Comparison of ENCODE assay signal across 15 mouse cellular contexts in the genomic region with DNA sequence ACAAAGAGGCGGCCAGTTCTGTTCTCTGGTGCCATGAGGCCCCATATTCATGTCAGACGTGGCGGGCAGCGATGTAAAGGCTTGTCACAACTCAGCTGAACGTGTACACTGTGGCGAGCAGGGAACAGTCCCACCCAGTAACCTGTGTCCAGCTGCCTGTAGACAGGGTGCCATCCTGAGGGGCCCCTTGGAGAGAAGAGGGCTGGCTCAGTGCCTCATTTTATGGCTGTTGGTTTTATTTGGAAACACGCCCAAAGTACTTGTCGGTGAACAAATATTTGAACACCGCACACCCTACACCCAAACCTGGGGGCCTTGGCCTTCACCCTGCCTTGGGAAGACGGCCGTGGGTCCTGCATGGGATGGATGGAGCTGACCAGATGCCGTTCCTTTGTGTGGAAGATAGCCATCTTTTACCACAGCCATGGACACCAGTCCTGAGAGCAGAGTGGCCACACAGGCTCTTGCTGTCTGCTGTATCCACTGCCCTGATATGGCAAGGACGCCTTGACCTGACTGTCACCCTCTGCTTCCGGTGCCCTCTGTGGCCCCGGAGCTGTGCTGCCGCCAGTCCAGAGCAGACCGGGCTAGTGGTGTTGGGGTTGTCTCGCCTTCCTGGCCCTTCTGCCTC. TPM values are rescaled to one million over a fixed set of nuclear protein-coding genes. Genes with fewer than 3 reads are reported as not detected.
DNase-seq lines count a peak whose midpoint lies in the region; ATAC-seq and TF ChIP-seq lines count a peak whose summit lies in the region.
"Had no signal": no experiment of that assay in that cellular context is flagged by ENCODE, and none has a peak within 500 bp of the region (broad histone marks: within the 10 kb centered on the region; RNA-seq: fewer than 3 reads in every experiment).

No protein-coding gene starts in this region.

- H3K9me3 ChIP-seq in liver, embryonic 12.5 days (replicated peaks), result no peaks in the 10 kb centered on the region
- H3K9me3 ChIP-seq in liver, embryonic 11.5 days (ENCODE audit: control insufficient read depth, low read length), result no peaks in the 10 kb centered on the region
- no peaks in the 10 kb centered on the region for H3K9me3 ChIP-seq in liver, embryonic 16.5 days (replicated peaks; ENCODE audit: control insufficient read depth, low read length)
- H3K9me3 ChIP-seq in neural tube, embryonic 14.5 days (ENCODE audit: control insufficient read depth, low read length), result no peaks in the 10 kb centered on the region
- H3K9me3 ChIP-seq in forebrain, postnatal 0 days (ENCODE audit: low read length), result no peaks in the 10 kb centered on the region
- H3K9me3 ChIP-seq: forebrain, embryonic 12.5 days; limb, embryonic 15.5 days had no signal

- no peak for TF ChIP-seq CTCF in gastrocnemius, adult 2 months (IDR thresholded peaks at IDR 0.05)
- TF ChIP-seq CTCF in forebrain, postnatal 0 days (IDR thresholded peaks at IDR 0.05; ENCODE audit: low read depth), result no peak

- peaks cover 75% of the 10 kb centered on the region for H3K4me1 ChIP-seq in liver, embryonic 12.5 days
- peaks cover 34% of the 10 kb centered on the region for H3K4me1 ChIP-seq in liver, embryonic 11.5 days (replicated peaks; ENCODE audit: control insufficient read depth, insufficient read depth, low read length)
- H3K4me1 ChIP-seq in liver, embryonic 16.5 days (ENCODE audit: control insufficient read depth, low read depth, low read length), result peaks cover 38% of the 10 kb centered on the region
- peaks cover 20% of the 10 kb centered on the region for H3K4me1 ChIP-seq in neural tube, embryonic 14.5 days (ENCODE audit: control insufficient read depth, insufficient read depth, low read length)
- H3K4me1 ChIP-seq in forebrain, postnatal 0 days (ENCODE audit: insufficient read depth), result no peaks in the 10 kb centered on the region

- no peak overlapping the region for H3K9ac ChIP-seq in liver, embryonic 12.5 days
- H3K9ac ChIP-seq in liver, embryonic 11.5 days (ENCODE audit: low read depth, low read length), result no peak overlapping the region
- H3K9ac ChIP-seq in liver, embryonic 16.5 days (ENCODE audit: low read depth, low read length), result no peak overlapping the region
- H3K9ac ChIP-seq in neural tube, embryonic 14.5 days (replicated peaks; ENCODE audit: low read depth, low read length), result no peak overlapping the region
- no peak overlapping the region for H3K9ac ChIP-seq in forebrain, postnatal 0 days
- H3K9ac ChIP-seq: forebrain, embryonic 12.5 days; limb, embryonic 15.5 days had no signal

- intact Hi-C loops in gastrocnemius, adult 2 months (cut with DNase I), result no loop called here

- peak overlapping the region; percentile 88 for H3K27ac ChIP-seq in gastrocnemius, adult 2 months
- 0 out of 2 replicates have a peak overlapping the region, but pooled peaks have one; percentile 1 for H3K27ac ChIP-seq in liver, embryonic 12.5 days
- no peak overlapping the region for H3K27ac ChIP-seq in liver, embryonic 11.5 days (ENCODE audit: low read depth, low read length)
- no peak overlapping the region for H3K27ac ChIP-seq in liver, embryonic 16.5 days (ENCODE audit: low read length)
- 0 out of 2 replicates have a peak overlapping the region, but pooled peaks have one; percentile 28 for H3K27ac ChIP-seq in neural tube, embryonic 14.5 days (ENCODE audit: low read depth, low read length)
- no peak overlapping the region for H3K27ac ChIP-seq in forebrain, postnatal 0 days (ENCODE audit: low read depth, low read length)
- H3K27ac ChIP-seq: forebrain, embryonic 12.5 days; limb, embryonic 15.5 days had no signal

- 0 out of 2 replicates have a peak overlapping the region, but pooled peaks have one; percentile 2 for H3K4me3 ChIP-seq in gastrocnemius, adult 2 months
- H3K4me3 ChIP-seq in liver, embryonic 12.5 days, result no peak overlapping the region
- no peak overlapping the region for H3K4me3 ChIP-seq in liver, embryonic 11.5 days (ENCODE audit: low read depth, low read length)
- no peak overlapping the region for H3K4me3 ChIP-seq in liver, embryonic 16.5 days (ENCODE audit: low read depth, low read length)
- no peak overlapping the region for H3K4me3 ChIP-seq in neural tube, embryonic 14.5 days (ENCODE audit: low read depth, low read length)
- H3K4me3 ChIP-seq in forebrain, postnatal 0 days (ENCODE audit: low read depth, low read length), result no peak overlapping the region
- H3K4me3 ChIP-seq: forebrain, embryonic 12.5 days; limb, embryonic 15.5 days had no signal

- 74% methylated on average over 18 of the region's 18 CpGs for WGBS in liver, embryonic 12.5 days (ENCODE audit: insufficient replicate concordance)
- WGBS in liver, embryonic 11.5 days, result 84% methylated on average over 18 of the region's 18 CpGs
- WGBS in liver, embryonic 16.5 days (ENCODE audit: insufficient replicate concordance), result 77% methylated on average over 18 of the region's 18 CpGs
- 83% methylated on average over 18 of the region's 18 CpGs for WGBS in neural tube, embryonic 14.5 days
- WGBS in forebrain, postnatal 0 days, result 81% methylated on average over 18 of the region's 18 CpGs

- no peak for DNase-seq in gastrocnemius, adult 2 months
- DNase-seq in gastrocnemius, postnatal 25 days, result no peak
- no peak for DNase-seq in liver, embryonic 11.5 days (ENCODE audit: low spot score)
- no peak for DNase-seq in ovary, postnatal 14 days (ENCODE audit: low spot score)
- DNase-seq in forebrain, postnatal 0 days, result no peak
- DNase-seq: adrenal gland, postnatal 10 days; embryo, embryonic 11 days; gastrocnemius, postnatal 14 days; kidney, adult 8-10 months had no signal

- no peak overlapping the region for H3K4me2 ChIP-seq in liver, embryonic 12.5 days
- H3K4me2 ChIP-seq in liver, embryonic 11.5 days, result no peak overlapping the region
- H3K4me2 ChIP-seq in liver, embryonic 16.5 days (ENCODE audit: low read depth, low read length), result no peak overlapping the region
- no peak overlapping the region for H3K4me2 ChIP-seq in neural tube, embryonic 14.5 days (ENCODE audit: low read depth, low read length)
- H3K4me2 ChIP-seq in forebrain, postnatal 0 days (ENCODE audit: low read depth), result no peak overlapping the region
- H3K4me2 ChIP-seq: forebrain, embryonic 12.5 days; limb, embryonic 15.5 days had no signal

- no peaks in the 10 kb centered on the region for H3K27me3 ChIP-seq in liver, embryonic 12.5 days (replicated peaks)
- no peaks in the 10 kb centered on the region for H3K27me3 ChIP-seq in liver, embryonic 11.5 days (replicated peaks; ENCODE audit: control insufficient read depth, insufficient read depth, low read length)
- no peaks in the 10 kb centered on the region for H3K27me3 ChIP-seq in liver, embryonic 16.5 days (ENCODE audit: control insufficient read depth, insufficient read depth, low read depth, low read length)
- no peaks in the 10 kb centered on the region for H3K27me3 ChIP-seq in neural tube, embryonic 14.5 days (ENCODE audit: control insufficient read depth, insufficient read depth, low read length)
- H3K27me3 ChIP-seq in forebrain, postnatal 0 days (ENCODE audit: insufficient read depth, low read length), result no peaks in the 10 kb centered on the region
- H3K27me3 ChIP-seq: forebrain, embryonic 12.5 days; limb, embryonic 15.5 days; Patski had no signal

- no peak for ATAC-seq in liver, embryonic 12.5 days
- no peak for ATAC-seq in liver, embryonic 11.5 days (replicated peaks; ENCODE audit: low FRiP score)
- peak; percentile 50 for ATAC-seq in liver, embryonic 16.5 days (ENCODE audit: low read depth)
- no peak for ATAC-seq in neural tube, embryonic 14.5 days (ENCODE audit: low read depth)
- no peak for ATAC-seq in forebrain, postnatal 0 days
- ATAC-seq: Patski had no signal

- H3K36me3 ChIP-seq in liver, embryonic 12.5 days, result peaks cover 100% of the 10 kb centered on the region
- peaks cover 70% of the 10 kb centered on the region for H3K36me3 ChIP-seq in liver, embryonic 11.5 days (ENCODE audit: control insufficient read depth, insufficient read depth, low read length)
- H3K36me3 ChIP-seq in liver, embryonic 16.5 days (ENCODE audit: control insufficient read depth, insufficient read depth), result peaks cover 68% of the 10 kb centered on the region
- H3K36me3 ChIP-seq in neural tube, embryonic 14.5 days (ENCODE audit: control insufficient read depth, insufficient read depth, low read length), result peaks cover 46% of the 10 kb centered on the region
- H3K36me3 ChIP-seq in forebrain, postnatal 0 days (ENCODE audit: insufficient read depth), result peaks cover 54% of the 10 kb centered on the region

RNA-seq across cellular contexts. Expression of gene Rcc2, which starts 8.1 kb away (rescaled TPM):
- 1 to 10 TPM; 5.9 to 8.8 TPM for total RNA-seq in gastrocnemius, adult 2 months (2021)
- 1 to 10 TPM; 8.4 to 9.8 TPM for total RNA-seq in gastrocnemius, postnatal 25 days (2021)
- 100 and 102 TPM in 2 replicates for polyA plus RNA-seq in liver, embryonic 12.5 days (2016; fragmentation: Nextera tagmentation; extraction: Ambion mirVana)
- polyA plus RNA-seq in liver, embryonic 11.5 days (2014; fragmentation: Nextera tagmentation; extraction: Ambion mirVana), result 66.7 and 74.5 TPM in 2 replicates
- polyA plus RNA-seq in liver, embryonic 16.5 days (2015; fragmentation: Nextera tagmentation; extraction: Ambion mirVana), result 8.9 and 9.7 TPM in 2 replicates
- 9.2 and 11.8 TPM in 2 replicates for polyA plus RNA-seq in neural tube, embryonic 14.5 days (2014; fragmentation: Nextera tagmentation; extraction: Ambion mirVana)
- total RNA-seq in forebrain, postnatal 0 days (2014; rRNA removed), result 55.2 and 62.3 TPM in 2 replicates
- polyA plus RNA-seq in forebrain, postnatal 0 days (2015; fragmentation: Nextera tagmentation; extraction: Ambion mirVana), result 20.3 and 20.8 TPM in 2 replicates

RNA-seq across cellular contexts. Expression of gene Padi6, which starts 34.0 kb away (rescaled TPM):
- not detected for total RNA-seq in gastrocnemius, adult 2 months (2021)
- not detected for total RNA-seq in gastrocnemius, postnatal 25 days (2021)
- polyA plus RNA-seq in liver, embryonic 12.5 days (2016; fragmentation: Nextera tagmentation; extraction: Ambion mirVana), result not detected in 2 replicates
- not detected in 2 replicates for polyA plus RNA-seq in liver, embryonic 11.5 days (2014; fragmentation: Nextera tagmentation; extraction: Ambion mirVana)
- polyA plus RNA-seq in liver, embryonic 16.5 days (2015; fragmentation: Nextera tagmentation; extraction: Ambion mirVana), result not detected in 2 replicates
- 0.08 TPM in 1 of 2 replicates, not detected in the other for polyA plus RNA-seq in neural tube, embryonic 14.5 days (2014; fragmentation: Nextera tagmentation; extraction: Ambion mirVana)
- 0.08 TPM in 1 of 2 replicates, not detected in the other for total RNA-seq in forebrain, postnatal 0 days (2014; rRNA removed)
- polyA plus RNA-seq in forebrain, postnatal 0 days (2015; fragmentation: Nextera tagmentation; extraction: Ambion mirVana), result 0.11 and 0.18 TPM in 2 replicates
- total RNA-seq: gastrocnemius, postnatal 14 days had no signal
- polyA plus RNA-seq: forebrain, embryonic 12.5 days; limb, embryonic 15.5 days; Patski had no signal

RNA-seq across cellular contexts. Expression of gene Arhgef10l, which starts 42.6 kb away (rescaled TPM):
- 10 to 100 TPM; 50.9 to 66.3 TPM for total RNA-seq in gastrocnemius, adult 2 months (2021)
- 10 to 100 TPM; 36.2 to 51.3 TPM for total RNA-seq in gastrocnemius, postnatal 25 days (2021)
- polyA plus RNA-seq in liver, embryonic 12.5 days (2016; fragmentation: Nextera tagmentation; extraction: Ambion mirVana), result 3.5 and 3.7 TPM in 2 replicates
- 5.0 and 6.7 TPM in 2 replicates for polyA plus RNA-seq in liver, embryonic 11.5 days (2014; fragmentation: Nextera tagmentation; extraction: Ambion mirVana)
- polyA plus RNA-seq in liver, embryonic 16.5 days (2015; fragmentation: Nextera tagmentation; extraction: Ambion mirVana), result 5.7 and 6.6 TPM in 2 replicates
- 18.8 and 24.4 TPM in 2 replicates for polyA plus RNA-seq in neural tube, embryonic 14.5 days (2014; fragmentation: Nextera tagmentation; extraction: Ambion mirVana)
- total RNA-seq in forebrain, postnatal 0 days (2014; rRNA removed), result 52.5 and 59.0 TPM in 2 replicates
- polyA plus RNA-seq in forebrain, postnatal 0 days (2015; fragmentation: Nextera tagmentation; extraction: Ambion mirVana), result 13.8 and 16.5 TPM in 2 replicates

Comparison
In these comparisons a context has a peak if more than half of its experiments do, and no peak if none do; other contexts are left out.
1. H3K27ac ChIP-seq: peak in gastrocnemius, adult 2 months (single experiment), liver, embryonic 12.5 days (single experiment) and neural tube, embryonic 14.5 days (single experiment); none in liver, embryonic 11.5 days (single experiment), liver, embryonic 16.5 days (single experiment) and forebrain, postnatal 0 days (single experiment).